Mouse (Mus musculus): Measurements from ENCODE around the gene Slc33a1. TPM values are rescaled to one million over a fixed set of nuclear protein-coding genes. Genes with fewer than 3 reads are reported as not detected.

Gene Slc33a1
- polyA plus RNA-seq, 1 experiment from 2014 or later, result 15.4 TPM

DNA sequence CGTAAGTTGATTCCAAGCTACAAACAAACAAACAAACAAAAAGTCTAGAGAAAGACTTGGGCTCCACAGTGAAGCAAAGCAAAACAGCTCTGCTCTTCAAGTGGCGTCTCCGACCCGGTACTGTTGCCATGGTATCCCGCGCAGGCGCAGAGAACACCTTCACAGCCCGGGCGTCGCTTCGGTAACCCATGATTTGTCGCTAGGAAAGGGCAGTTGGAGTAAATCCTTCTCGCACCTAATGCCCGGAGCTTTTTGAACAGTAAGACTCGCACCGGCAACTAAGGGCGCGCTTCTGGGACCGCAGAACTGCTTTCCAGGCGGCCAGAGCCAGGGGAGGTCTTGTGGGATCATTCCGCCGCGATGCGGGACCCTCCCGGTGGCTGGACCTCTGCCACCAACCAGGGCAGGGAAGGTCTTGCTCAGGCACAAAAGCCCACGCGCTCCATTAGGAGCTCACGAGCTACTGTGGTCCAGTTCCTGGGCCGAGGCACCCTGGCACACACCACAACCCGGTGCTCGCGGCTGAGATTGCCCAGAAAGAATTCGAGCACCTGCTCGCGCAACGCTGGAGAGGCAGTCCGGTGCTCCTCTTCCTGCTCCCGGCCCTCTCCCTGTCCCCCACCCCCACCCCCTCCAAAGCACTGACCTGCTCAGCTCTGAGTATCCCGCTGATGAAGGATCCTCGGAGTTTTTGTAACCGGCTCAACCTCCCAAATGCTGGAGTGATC is 65.8 kb downstream of the Slc33a1 start:
- DNase-seq (ENCODE audit: low spot score), result peak; percentile 35

DNA sequence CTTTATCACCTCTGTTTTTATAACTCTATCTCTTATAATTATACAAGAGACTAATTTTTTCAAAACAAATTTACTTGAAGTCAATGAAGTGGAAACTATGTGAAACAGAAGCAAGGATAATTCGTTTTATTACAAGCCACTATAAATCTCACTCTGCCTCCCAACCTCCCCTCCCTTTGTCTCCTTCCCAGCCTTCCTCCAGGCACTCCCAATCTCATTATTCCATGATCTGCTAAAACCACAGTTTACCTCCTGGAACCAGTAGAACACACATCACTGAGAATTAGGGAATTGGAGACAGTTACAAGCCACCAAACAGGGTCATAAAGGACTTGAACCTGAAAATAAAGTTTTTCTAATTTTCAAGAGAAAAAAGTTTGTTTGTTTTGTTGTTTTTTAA is 67.4 kb downstream of the Slc33a1 start:
- no peak for DNase-seq (ENCODE audit: low spot score)

DNA sequence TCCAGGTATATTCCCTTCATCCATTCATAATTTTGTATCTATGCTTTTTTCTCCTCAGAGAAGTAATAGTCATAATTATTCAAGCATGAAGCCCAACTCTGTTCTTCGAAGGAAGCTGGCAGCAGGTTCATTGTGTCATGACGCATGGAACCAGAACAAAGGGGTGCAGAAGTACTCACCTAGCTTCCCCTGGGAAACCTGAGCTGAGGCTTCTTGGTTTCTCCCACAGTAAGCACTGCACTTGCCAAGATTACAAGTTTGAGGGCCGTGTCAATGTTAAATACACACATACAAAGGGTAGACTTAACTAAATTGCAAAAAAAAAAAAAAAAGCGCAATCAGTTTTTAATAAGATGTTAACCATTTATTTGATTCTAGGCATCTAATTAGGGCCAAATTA is 68.3 kb downstream of the Slc33a1 start:
- no peak for DNase-seq (ENCODE audit: low spot score)

DNA sequence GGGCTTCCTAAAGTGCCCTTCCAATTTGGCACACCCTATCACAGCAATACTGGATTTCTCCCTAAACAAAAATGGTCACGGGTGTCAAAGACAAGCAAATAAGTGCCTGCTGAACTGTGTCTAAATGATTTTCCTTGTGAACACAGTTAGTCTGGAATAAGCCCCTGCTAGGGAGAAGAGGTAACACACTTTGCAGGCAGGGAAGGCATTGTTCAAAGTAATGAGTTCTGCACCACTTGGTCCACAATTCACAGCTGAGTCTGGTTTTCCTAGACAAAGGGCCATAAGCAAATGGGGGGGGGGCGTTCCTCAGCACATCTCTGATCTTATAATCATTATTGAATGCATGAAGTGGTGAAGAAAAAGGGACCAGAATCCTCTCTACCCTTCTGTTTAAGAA is 68.8 kb downstream of the Slc33a1 start:
- no peak for DNase-seq (ENCODE audit: low spot score)

DNA sequence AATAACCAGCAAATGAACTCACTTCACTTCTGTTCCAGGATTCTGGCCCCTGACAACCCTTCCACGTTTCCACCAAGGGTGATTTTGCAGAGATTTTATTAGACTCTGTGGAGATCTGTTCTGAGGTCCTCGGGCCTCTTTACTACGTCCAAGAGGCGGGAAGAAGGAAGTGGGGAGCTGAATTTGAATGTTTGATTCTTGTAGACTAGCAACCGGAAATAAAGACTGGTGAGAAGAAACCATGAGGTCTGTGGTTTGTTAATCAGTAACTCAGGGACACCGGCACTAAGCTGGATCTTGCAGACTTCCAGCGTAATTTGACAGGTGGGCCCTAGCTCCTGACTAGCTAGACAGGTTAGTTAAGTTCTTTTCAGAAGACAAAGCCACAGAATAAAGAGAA is 70.9 kb downstream of the Slc33a1 start:
- peak; percentile 7 for DNase-seq (ENCODE audit: low spot score)

DNA sequence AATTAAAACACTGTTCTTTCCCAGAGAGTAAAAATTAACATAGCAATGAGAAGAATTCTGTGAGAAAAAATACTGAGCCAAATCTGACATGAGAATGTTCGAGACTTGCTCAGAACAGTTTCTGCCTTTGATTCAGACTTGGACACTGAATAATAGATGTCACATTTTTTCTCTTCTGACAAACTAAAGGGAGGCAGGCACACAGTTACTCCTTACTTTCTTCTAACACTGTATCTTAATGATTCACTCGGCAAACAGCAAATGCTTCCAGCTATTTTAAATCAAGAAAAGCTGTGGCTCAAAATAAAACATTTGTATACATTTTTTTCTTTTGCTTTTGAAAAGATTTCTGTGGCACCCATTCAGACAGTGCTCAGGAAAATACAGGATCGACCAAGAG is 72.4 kb downstream of the Slc33a1 start:
- no peak for DNase-seq (ENCODE audit: low spot score)

Other genes starting within 250 kb of the Slc33a1 start
- gene Plch1, start 65.3 kb downstream of the Slc33a1 start, polyA plus RNA-seq (2015; fragmentation: Nextera tagmentation; extraction: Ambion mirVana), result 0.15 and 0.26 TPM in 2 replicates
- gene E130311K13Rik, start 35.3 kb downstream of the Slc33a1 start, polyA plus RNA-seq (2015; fragmentation: Nextera tagmentation; extraction: Ambion mirVana), result 4.8 TPM in 2 replicates
- gene Gmps, start 11.3 kb upstream of the Slc33a1 start, polyA plus RNA-seq (2015; fragmentation: Nextera tagmentation; extraction: Ambion mirVana), result 34.0 and 34.7 TPM in 2 replicates
- 0.05 TPM in 2 replicates for gene Vmn2r1, start 116.8 kb upstream of the Slc33a1 start, polyA plus RNA-seq (2015; fragmentation: Nextera tagmentation; extraction: Ambion mirVana)
- not detected in 2 replicates for gene Vmn2r2, start 177.2 kb upstream of the Slc33a1 start, polyA plus RNA-seq (2015; fragmentation: Nextera tagmentation; extraction: Ambion mirVana)

All from thymus, postnatal 0 days (tissue).